Mouse (Mus musculus) embryonic facial prominence, embryonic 15.5 days (tissue): ENCODE results near the gene Tshz2. TPM values are rescaled to one million over a fixed set of nuclear protein-coding genes. Genes with fewer than 3 reads are reported as not detected.

Experiments used
- ATAC-seq: fragments of 200-750 bp; cut with Nextera tagmentation; 2 replicates; pipeline ENCODE4 v1.8.0; 2017; ENCODE audit warnings: low read depth, moderate TSS enrichment; ENCODE audit not compliant: insufficient number of reproducible peaks, low FRiP score, low TSS enrichment
- H3K27ac ChIP-seq: fragments of 300-500 bp; sonication (generic); replicated peaks from 2 replicates; pipeline ENCODE4 v1.5.1; 2015; ENCODE audit warnings: mild to moderate bottlenecking, inconsistent platforms
- H3K27me3 ChIP-seq: fragments of 300-500 bp; sonication (generic); 2 replicates; pipeline ENCODE4 v1.6.1; 2015; ENCODE audit warnings: inconsistent platforms
- H3K36me3 ChIP-seq: fragments of 300-500 bp; sonication (generic); 2 replicates; pipeline ENCODE4 v1.6.1; 2015; ENCODE audit warnings: mild to moderate bottlenecking, inconsistent platforms
- H3K4me1 ChIP-seq: fragments of 300-500 bp; sonication (generic); 2 replicates; pipeline ENCODE4 v1.6.1; 2015; ENCODE audit warnings: inconsistent platforms
- H3K4me2 ChIP-seq: fragments of 300-500 bp; sonication (generic); replicated peaks from 2 replicates; pipeline ENCODE4 v1.6.1; 2015; ENCODE audit warnings: mild to moderate bottlenecking, inconsistent platforms
- H3K4me3 ChIP-seq: fragments of 300-500 bp; sonication (generic); replicated peaks from 2 replicates; pipeline ENCODE4 v1.5.1; 2015; ENCODE audit warnings: mild to moderate bottlenecking, inconsistent platforms
- H3K9ac ChIP-seq: fragments of 300-500 bp; sonication (generic); 2 replicates; pipeline ENCODE4 v1.6.1; 2015; ENCODE audit warnings: inconsistent platforms
- H3K9me3 ChIP-seq: fragments of 300-500 bp; sonication (generic); replicated peaks from 2 replicates; pipeline ENCODE4 v1.6.1; 2016; ENCODE audit warnings: inconsistent platforms
- WGBS: fragments of 180-500 bp; shearing (Covaris S2); methylation state at CpG from one replicate; pipeline ENCODE4 v1.1.7; 2015; 5-methylcytosine and 5-hydroxymethylcytosine counted together
- polyA plus RNA-seq: library from polyadenylated mRNA; unstranded; fragments of >200 nt; fragmentation: Nextera tagmentation; extraction: Ambion mirVana; gene quantifications from 2 replicates; pipeline ENCODE4 v1.2.1, GENCODE M21; 2015

Tshz2 gene
- polyA plus RNA-seq, 1 experiment from 2014 or later: 10.5 TPM

GRCm38 (mm10) chr2:170023741-170024140 is 390.9 kb downstream of the Tshz2 start:
- Histone ChIP-seq H3K36me3 (no peaks in the 10 kb centered on the region), H3K9ac (no peak overlapping the region), H3K4me2 (no peak overlapping the region), H3K4me3 (no peak overlapping the region), H3K27me3 (no peaks in the 10 kb centered on the region), H3K9me3 (no peaks in the 10 kb centered on the region), H3K4me1 (no peaks in the 10 kb centered on the region), H3K27ac (no peak overlapping the region)
- WGBS: 66% methylated on average over 9 of the region's 9 CpGs
- ATAC-seq: no peak; the same call in 1 of the 2 replicates

- Histone ChIP-seq H3K4me3 (no peak overlapping the region), H3K4me2 (no peak overlapping the region), H3K27ac (no peak overlapping the region), H3K36me3 (no peaks in the 10 kb centered on the region), H3K4me1 (0 out of 2 replicates have a peak, but pooled peaks cover 4% of the 10 kb centered on the region), H3K27me3 (no peaks in the 10 kb centered on the region), H3K9me3 (no peaks in the 10 kb centered on the region), H3K9ac (no peak overlapping the region)
- no peak for ATAC-seq
- 70% methylated on average over 8 of the region's 8 CpGs for WGBS
Observed at GRCm38 (mm10) chr2:170024939-170025338, 392.1 kb downstream of the Tshz2 start.

GRCm38 (mm10) chr2:170025896-170026295 is 393.1 kb downstream of the Tshz2 start:
- H3K4me3 ChIP-seq: no peak overlapping the region
- 91% methylated on average over 6 of the region's 6 CpGs for WGBS
- 0 out of 2 replicates have a peak, but pooled peaks cover 5% of the 10 kb centered on the region for H3K4me1 ChIP-seq
- H3K27ac ChIP-seq: no peak overlapping the region
- no peak for ATAC-seq
- H3K9me3 ChIP-seq: no peaks in the 10 kb centered on the region
- H3K36me3 ChIP-seq: no peaks in the 10 kb centered on the region
- H3K27me3 ChIP-seq: no peaks in the 10 kb centered on the region
- H3K4me2 ChIP-seq: no peak overlapping the region
- no peak overlapping the region for H3K9ac ChIP-seq

GRCm38 (mm10) chr2:170027837-170028236 is 395.0 kb downstream of the Tshz2 start:
- Histone ChIP-seq H3K4me3 (no peak overlapping the region), H3K9me3 (no peaks in the 10 kb centered on the region), H3K4me1 (peaks cover 18% of the 10 kb centered on the region), H3K4me2 (no peak overlapping the region), H3K9ac (no peak overlapping the region), H3K36me3 (no peaks in the 10 kb centered on the region), H3K27ac (no peak overlapping the region), H3K27me3 (no peaks in the 10 kb centered on the region)
- 83% methylated on average over 7 of the region's 7 CpGs for WGBS
- ATAC-seq: no peak

GRCm38 (mm10) chr2:170028488-170029303 is 395.9 kb downstream of the Tshz2 start:
- Histone ChIP-seq H3K9me3 (no peaks in the 10 kb centered on the region), H3K4me3 (no peak overlapping the region), H3K9ac (no peak overlapping the region), H3K4me1 (peaks cover 25% of the 10 kb centered on the region), H3K27ac (no peak overlapping the region), H3K36me3 (no peaks in the 10 kb centered on the region), H3K27me3 (no peaks in the 10 kb centered on the region), H3K4me2 (no peak overlapping the region; the same call in 1 of the 2 replicates)
- no peak for ATAC-seq
- WGBS: 52% methylated on average over 24 of the region's 24 CpGs

GRCm38 (mm10) chr2:170029304-170029856 is 396.6 kb downstream of the Tshz2 start:
- 65% methylated on average over 10 of the region's 10 CpGs for WGBS

GRCm38 (mm10) chr2:170031226-170031625 is 398.4 kb downstream of the Tshz2 start:
- H3K9ac ChIP-seq: no peak overlapping the region
- H3K36me3 ChIP-seq: no peaks in the 10 kb centered on the region
- no peak overlapping the region for H3K27ac ChIP-seq
- no peaks in the 10 kb centered on the region for H3K27me3 ChIP-seq
- no peak for ATAC-seq
- H3K4me3 ChIP-seq: no peak overlapping the region
- 50% methylated on average over 12 of the region's 12 CpGs for WGBS
- no peak overlapping the region for H3K4me2 ChIP-seq
- no peaks in the 10 kb centered on the region for H3K9me3 ChIP-seq
- peaks cover 27% of the 10 kb centered on the region for H3K4me1 ChIP-seq

More at GRCm38 (mm10) chr2:170029304-170029856, 396.6 kb downstream of the Tshz2 start:
- no peak overlapping the region for H3K9ac ChIP-seq
- no peak overlapping the region for H3K27ac ChIP-seq
- no peaks in the 10 kb centered on the region for H3K36me3 ChIP-seq
- no peak overlapping the region for H3K4me2 ChIP-seq
- no peaks in the 10 kb centered on the region for H3K27me3 ChIP-seq
- no peak overlapping the region for H3K4me3 ChIP-seq
- H3K9me3 ChIP-seq: no peaks in the 10 kb centered on the region
- peaks cover 27% of the 10 kb centered on the region for H3K4me1 ChIP-seq
- ATAC-seq: no peak

- no peak overlapping the region for H3K27ac ChIP-seq
- no peak for ATAC-seq
- peaks cover 27% of the 10 kb centered on the region for H3K4me1 ChIP-seq
- no peaks in the 10 kb centered on the region for H3K9me3 ChIP-seq
- H3K27me3 ChIP-seq: no peaks in the 10 kb centered on the region
- no peak overlapping the region for H3K9ac ChIP-seq
- no peak overlapping the region for H3K4me3 ChIP-seq
- H3K4me2 ChIP-seq: no peak overlapping the region
- WGBS: 68% methylated on average over 8 of the region's 8 CpGs
- H3K36me3 ChIP-seq: no peaks in the 10 kb centered on the region
Observed at GRCm38 (mm10) chr2:170031872-170032271, 399.1 kb downstream of the Tshz2 start.

- Histone ChIP-seq H3K9ac (no peak overlapping the region), H3K4me3 (no peak overlapping the region)
- 39% methylated on average over 5 of the region's 5 CpGs for WGBS
Observed at GRCm38 (mm10) chr2:170033219-170033618, 400.4 kb downstream of the Tshz2 start.

GRCm38 (mm10) chr2:170034794-170035193 is 402.0 kb downstream of the Tshz2 start:
- H3K36me3 ChIP-seq: no peaks in the 10 kb centered on the region
- no peak for ATAC-seq
- H3K27me3 ChIP-seq: no peaks in the 10 kb centered on the region
- H3K4me2 ChIP-seq: no peak overlapping the region
- H3K9ac ChIP-seq: no peak overlapping the region
- H3K9me3 ChIP-seq: no peaks in the 10 kb centered on the region
- H3K4me3 ChIP-seq: no peak overlapping the region
- peaks cover 25% of the 10 kb centered on the region for H3K4me1 ChIP-seq
- 95% methylated on average over 11 of the region's 11 CpGs for WGBS
- no peak overlapping the region for H3K27ac ChIP-seq

More at GRCm38 (mm10) chr2:170033219-170033618, 400.4 kb downstream of the Tshz2 start:
- H3K27me3 ChIP-seq: no peaks in the 10 kb centered on the region
- peak; percentile 47; the same call in 1 of the 2 replicates for ATAC-seq
- no peaks in the 10 kb centered on the region for H3K9me3 ChIP-seq
- peak overlapping the region; percentile 80 for H3K27ac ChIP-seq
- H3K4me2 ChIP-seq: no peak overlapping the region
- H3K4me1 ChIP-seq: peaks cover 27% of the 10 kb centered on the region
- H3K36me3 ChIP-seq: no peaks in the 10 kb centered on the region

GRCm38 (mm10) chr2:170036791-170037241 is 404.0 kb downstream of the Tshz2 start:
- Histone ChIP-seq H3K36me3 (no peaks in the 10 kb centered on the region), H3K27me3 (no peaks in the 10 kb centered on the region), H3K4me1 (peaks cover 33% of the 10 kb centered on the region), H3K9me3 (no peaks in the 10 kb centered on the region), H3K9ac (no peak overlapping the region), H3K4me2 (no peak overlapping the region), H3K4me3 (no peak overlapping the region), H3K27ac (no peak overlapping the region)
- no peak for ATAC-seq
- WGBS: 37% methylated on average over 11 of the region's 11 CpGs
